Mouse (Mus musculus) hindbrain, postnatal 0 days (tissue): Measurements from ENCODE around the gene Dact3. TPM values are rescaled to one million over a fixed set of nuclear protein-coding genes. Genes with fewer than 3 reads are reported as not detected.

ENCODE experiments used
- ATAC-seq: fragments of 200-750 bp; cut with Nextera tagmentation; 2 replicates; pipeline ENCODE4 v1.8.0; 2017; ENCODE audit warnings: mild to moderate bottlenecking, moderate TSS enrichment, moderate library complexity
- DNase-seq: peaks from one replicate; pipeline ENCODE4 v3.0.0-alpha.2; 2015; ENCODE audit warnings: low spot score
- H3K27ac ChIP-seq: fragments of 300-500 bp; sonication (generic); 2 replicates; pipeline ENCODE4 v1.5.1; 2014; ENCODE audit warnings: mild to moderate bottlenecking
- H3K27me3 ChIP-seq: fragments of 300-500 bp; sonication (generic); 2 replicates; pipeline ENCODE4 v1.6.1; 2014; ENCODE audit warnings: low read length, mixed read lengths; ENCODE audit not compliant: insufficient read depth
- H3K36me3 ChIP-seq: fragments of 300-500 bp; sonication (generic); 2 replicates; pipeline ENCODE4 v1.6.1; 2014; ENCODE audit warnings: low read length, mixed read lengths; ENCODE audit not compliant: insufficient read depth
- H3K4me1 ChIP-seq: fragments of 300-500 bp; sonication (generic); 2 replicates; pipeline ENCODE4 v1.6.1; 2014; ENCODE audit warnings: antibody characterized with exemption, low read length, mixed read lengths; ENCODE audit not compliant: insufficient read depth
- H3K4me2 ChIP-seq: fragments of 300-500 bp; sonication (generic); 2 replicates; pipeline ENCODE4 v1.6.1; 2014; ENCODE audit warnings: low read depth, mild to moderate bottlenecking, low read length, moderate library complexity, mixed read lengths
- H3K4me3 ChIP-seq: fragments of 300-500 bp; sonication (generic); 2 replicates; pipeline ENCODE4 v1.5.1; 2014; ENCODE audit warnings: low read length
- H3K9ac ChIP-seq: fragments of 300-500 bp; sonication (generic); replicated peaks from 2 replicates; pipeline ENCODE4 v1.6.1; 2014; ENCODE audit warnings: mild to moderate bottlenecking, low read length, moderate library complexity, mixed read lengths
- H3K9me3 ChIP-seq: fragments of 300-500 bp; sonication (generic); 2 replicates; pipeline ENCODE4 v1.6.1; 2016; ENCODE audit warnings: low read length, mixed read lengths
- CTCF ChIP-seq: IDR thresholded peaks from 2 replicates; pipeline ENCODE4 v1.5.1; 2016; ENCODE audit warnings: antibody characterized with exemption, control low read depth, low read depth
- WGBS: fragments of 180-500 bp; shearing (Covaris S2); extraction: QIAGEN DNeasy Blood & Tissue Kit; methylation state at CpG from one replicate; pipeline ENCODE4 v1.1.7; 2014; 5-methylcytosine and 5-hydroxymethylcytosine counted together
- polyA plus RNA-seq: library from polyadenylated mRNA; unstranded; fragments of >200 nt; fragmentation: Nextera tagmentation; extraction: Ambion mirVana; gene quantifications from 2 replicates; pipeline ENCODE4 v1.2.1, GENCODE M21; 2015
- total RNA-seq: library from RNA; depleted of rRNA; stranded (reverse); fragments of >200 nt; gene quantifications from 2 replicates; pipeline ENCODE4 v1.2.3, GENCODE M21; 2014

The Dact3 gene
- total and polyA plus RNA-seq, 2 experiments from 2014 or later, result 7.2 to 85.9 TPM

GRCm38 (mm10) chr7:16839427-16840108 lies 35.5 kb upstream of the Dact3 start:
- ATAC-seq, result no peak
- no peak overlapping the region for H3K4me2 ChIP-seq
- no peak overlapping the region for H3K9ac ChIP-seq
- 92% methylated on average over 12 of the region's 12 CpGs for WGBS
- peaks cover 44% of the 10 kb centered on the region for H3K36me3 ChIP-seq
- peaks cover 11% of the 10 kb centered on the region; the same call in 1 of the 2 replicates for H3K4me1 ChIP-seq
- no peaks in the 10 kb centered on the region for H3K9me3 ChIP-seq
- H3K27ac ChIP-seq, result no peak overlapping the region
- no peak overlapping the region for H3K4me3 ChIP-seq
- H3K27me3 ChIP-seq, result no peaks in the 10 kb centered on the region
- no peak for DNase-seq
- TF ChIP-seq CTCF, result no peak

- DNase-seq (no peak), ATAC-seq (no peak)
- H3K9me3 ChIP-seq, result no peaks in the 10 kb centered on the region
- no peak overlapping the region for H3K4me2 ChIP-seq
- no peak for TF ChIP-seq CTCF
- WGBS, result 91% methylated on average over 2 of the region's 2 CpGs
- peaks cover 39% of the 10 kb centered on the region for H3K36me3 ChIP-seq
- no peak overlapping the region for H3K27ac ChIP-seq
- no peaks in the 10 kb centered on the region for H3K27me3 ChIP-seq
- H3K4me3 ChIP-seq, result no peak overlapping the region
- peaks cover 11% of the 10 kb centered on the region; the same call in 1 of the 2 replicates for H3K4me1 ChIP-seq
- no peak overlapping the region for H3K9ac ChIP-seq
Observed at GRCm38 (mm10) chr7:16840109-16840491, 35.0 kb upstream of the Dact3 start.

- Histone ChIP-seq H3K36me3 (peaks cover 37% of the 10 kb centered on the region), H3K9ac (no peak overlapping the region), H3K4me3 (no peak overlapping the region), H3K4me1 (peaks cover 11% of the 10 kb centered on the region; the same call in 1 of the 2 replicates), H3K27me3 (no peaks in the 10 kb centered on the region), H3K27ac (peak overlapping the region; percentile 45; the same call in 1 of the 2 replicates), H3K4me2 (no peak overlapping the region), H3K9me3 (no peaks in the 10 kb centered on the region)
- DNase-seq (no peak), ATAC-seq (no peak)
- TF ChIP-seq CTCF, result no peak
- WGBS, result 69% methylated on average over 4 of the region's 4 CpGs
Observed at GRCm38 (mm10) chr7:16841078-16841477, 34.0 kb upstream of the Dact3 start.

GRCm38 (mm10) chr7:16841561-16842560 lies 33.3 kb upstream of the Dact3 start:
- Histone ChIP-seq H3K4me2 (peak overlapping the region; percentile 96), H3K9me3 (no peaks in the 10 kb centered on the region), H3K4me3 (no peak overlapping the region), H3K27ac (peak overlapping the region; percentile 58; the same call in 1 of the 2 replicates), H3K9ac (peak overlapping the region; percentile 53; the same call in 1 of the 2 replicates), H3K27me3 (no peaks in the 10 kb centered on the region), H3K4me1 (peaks cover 11% of the 10 kb centered on the region; the same call in 1 of the 2 replicates), H3K36me3 (peaks cover 37% of the 10 kb centered on the region)
- WGBS, result 43% methylated on average over 11 of the region's 11 CpGs
- ATAC-seq, result no peak
- no peak for TF ChIP-seq CTCF
- DNase-seq, result no peak

GRCm38 (mm10) chr7:16842645-16843063 lies 32.5 kb upstream of the Dact3 start, which contains the start of gene Prkd2:
Gene Prkd2, plus strand, starts transcription at chr7:16842902.
- Histone ChIP-seq H3K27me3 (no peaks in the 10 kb centered on the region), H3K9me3 (no peaks in the 10 kb centered on the region), H3K4me1 (peaks cover 11% of the 10 kb centered on the region; the same call in 1 of the 2 replicates), H3K4me2 (peak within 1 kb of the TSS; percentile 96), H3K27ac (peak within 1 kb of the TSS; percentile 58; the same call in 1 of the 2 replicates), H3K4me3 (peak within 1 kb of the TSS; percentile 59), H3K9ac (peak within 1 kb of the TSS; percentile 53), H3K36me3 (peaks cover 29% of the 10 kb centered on the region)
- DNase-seq, result peak; percentile 92
- ATAC-seq, result peak; percentile 88
- WGBS, result 3% methylated on average over 32 of the region's 32 CpGs
- no peak for TF ChIP-seq CTCF

GRCm38 (mm10) chr7:16843441-16844171 lies 31.5 kb upstream of the Dact3 start:
- DNase-seq, result no peak
- H3K27me3 ChIP-seq, result no peaks in the 10 kb centered on the region
- H3K4me2 ChIP-seq, result peak overlapping the region; percentile 96
- 2% methylated on average over 33 of the region's 33 CpGs for WGBS
- H3K4me1 ChIP-seq, result peaks cover 11% of the 10 kb centered on the region; the same call in 1 of the 2 replicates
- no peaks in the 10 kb centered on the region for H3K9me3 ChIP-seq
- peak overlapping the region; percentile 58; the same call in 1 of the 2 replicates for H3K27ac ChIP-seq
- H3K4me3 ChIP-seq, result peak overlapping the region; percentile 59
- H3K36me3 ChIP-seq, result peaks cover 20% of the 10 kb centered on the region
- no peak for ATAC-seq
- no peak for TF ChIP-seq CTCF
- peak overlapping the region; percentile 53 for H3K9ac ChIP-seq
